30 mouse cellular contexts compared by ENCODE assay signal in the genomic region with DNA sequence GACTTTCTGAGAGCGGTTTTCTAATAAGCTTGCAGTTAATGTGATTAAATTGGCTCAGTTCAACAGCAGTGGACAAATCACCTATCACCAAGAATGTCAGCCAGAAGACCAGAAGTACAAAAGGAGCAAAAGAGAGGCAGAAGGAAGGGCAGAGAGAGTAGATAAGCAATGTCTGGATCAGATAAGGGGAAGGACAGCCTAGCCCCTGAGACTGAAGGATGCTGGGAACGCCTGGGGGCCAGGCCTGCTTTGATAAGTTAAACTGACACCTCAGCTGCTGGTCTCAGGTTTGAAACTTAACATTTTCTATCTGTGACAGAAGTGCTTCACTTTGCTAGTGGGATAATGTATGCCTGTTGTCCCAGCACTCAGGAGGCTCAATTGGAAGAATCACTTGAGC. TPM values are rescaled to one million over a fixed set of nuclear protein-coding genes. Genes with fewer than 3 reads are reported as not detected.
DNase-seq lines count a peak whose midpoint lies in the region; ATAC-seq and TF ChIP-seq lines count a peak whose summit lies in the region.
"Had no signal": no experiment of that assay in that cellular context is flagged by ENCODE, and none has a peak within 500 bp of the region (broad histone marks: within the 10 kb centered on the region; RNA-seq: fewer than 3 reads in every experiment).

No protein-coding gene starts in this region.

- 9% methylated on average over 2 of the region's 2 CpGs for WGBS in liver, embryonic 13.5 days (ENCODE audit: insufficient replicate concordance)
- WGBS in hindbrain, embryonic 13.5 days: 46% methylated on average over 2 of the region's 2 CpGs

- no peak overlapping the region for H3K4me3 ChIP-seq in ES-Bruce4 (ENCODE audit: low read depth, low read length)
- H3K4me3 ChIP-seq in liver, embryonic 13.5 days (replicated peaks): no peak overlapping the region
- no peak overlapping the region for H3K4me3 ChIP-seq in hindbrain, embryonic 13.5 days
- H3K4me3 ChIP-seq: forebrain, embryonic 15.5 days; heart, embryonic 13.5 days; hindbrain, embryonic 12.5 days; limb, embryonic 12.5 days; midbrain, embryonic 13.5 days had no signal

- peak overlapping the region; percentile 23 for H3K4me2 ChIP-seq in liver, embryonic 13.5 days
- H3K4me2 ChIP-seq in hindbrain, embryonic 13.5 days: no peak overlapping the region
- H3K4me2 ChIP-seq: forebrain, embryonic 15.5 days; heart, embryonic 13.5 days; hindbrain, embryonic 12.5 days; limb, embryonic 12.5 days; midbrain, embryonic 13.5 days had no signal

- H3K9ac ChIP-seq in ES-Bruce4 (ENCODE audit: low read depth, poor library complexity, severe bottlenecking): no peak overlapping the region
- 0 out of 2 replicates have a peak overlapping the region, but pooled peaks have one; percentile 19 for H3K9ac ChIP-seq in liver, embryonic 13.5 days
- H3K9ac ChIP-seq in hindbrain, embryonic 13.5 days: no peak overlapping the region
- H3K9ac ChIP-seq: forebrain, embryonic 15.5 days; heart, embryonic 13.5 days; hindbrain, embryonic 12.5 days; limb, embryonic 12.5 days; midbrain, embryonic 13.5 days had no signal

- H3K27ac ChIP-seq in ES-Bruce4 (ENCODE audit: insufficient read depth, low read length): peak overlapping the region; percentile 90
- H3K27ac ChIP-seq in liver, embryonic 13.5 days: peak overlapping the region; percentile 54
- H3K27ac ChIP-seq in hindbrain, embryonic 13.5 days: no peak overlapping the region
- H3K27ac ChIP-seq: forebrain, embryonic 15.5 days; heart, embryonic 13.5 days; hindbrain, embryonic 12.5 days; kidney, postnatal 0 days; limb, embryonic 12.5 days; midbrain, embryonic 13.5 days; stomach, postnatal 0 days had no signal

- H3K36me3 ChIP-seq in ES-Bruce4 (ENCODE audit: control insufficient read depth, insufficient read depth, low read length, poor library complexity, severe bottlenecking): no peaks in the 10 kb centered on the region
- no peaks in the 10 kb centered on the region for H3K36me3 ChIP-seq in liver, embryonic 13.5 days
- H3K36me3 ChIP-seq in hindbrain, embryonic 13.5 days: no peaks in the 10 kb centered on the region
- H3K36me3 ChIP-seq: forebrain, embryonic 15.5 days; heart, embryonic 13.5 days; hindbrain, embryonic 12.5 days; limb, embryonic 12.5 days; midbrain, embryonic 13.5 days had no signal

- no peak for TF ChIP-seq CTCF in ES-Bruce4 (IDR thresholded peaks at IDR 0.05; ENCODE audit: low read depth, low read length)

- ATAC-seq in liver, embryonic 13.5 days (ENCODE audit: low read depth): peak; percentile 30
- peak; percentile 71 for ATAC-seq in megakaryocyte-erythroid progenitor cell, adult 5-6 weeks (replicated peaks; ENCODE audit: low FRiP score, low TSS enrichment, poor library complexity, severe bottlenecking)
- ATAC-seq in hindbrain, embryonic 13.5 days (ENCODE audit: low FRiP score): no peak
- ATAC-seq: forebrain, embryonic 15.5 days; inflammation-experienced regulatory T-cells, adult 6 months; midbrain, embryonic 13.5 days had no signal

- no peak for TF ChIP-seq POLR2A in ES-Bruce4 (IDR thresholded peaks at IDR 0.05; ENCODE audit: insufficient read depth, low read length)

- no peaks in the 10 kb centered on the region; the same call in none of the 2 replicates for H3K9me3 ChIP-seq in ES-Bruce4 (replicated peaks; ENCODE audit: control insufficient read depth, insufficient read depth, low read length, poor library complexity, severe bottlenecking)
- H3K9me3 ChIP-seq in liver, embryonic 13.5 days (replicated peaks): no peaks in the 10 kb centered on the region
- no peaks in the 10 kb centered on the region for H3K9me3 ChIP-seq in hindbrain, embryonic 13.5 days
- H3K9me3 ChIP-seq: forebrain, embryonic 15.5 days; heart, embryonic 13.5 days; hindbrain, embryonic 12.5 days; limb, embryonic 12.5 days; midbrain, embryonic 13.5 days had no signal

- peak; percentile 74; the same call in 1 of the 2 replicates for TF ChIP-seq EP300 in ES-Bruce4 (IDR thresholded peaks at IDR 0.05; ENCODE audit: insufficient read depth, low read depth, low read length)

- DNase-seq in c-Kit-positive CD71-positive TER-119-negative erythroid progenitor cells, embryonic 14.5 days (ENCODE audit: low read depth): peak; percentile 72
- DNase-seq in liver, embryonic 13.5 days: peak; percentile 62
- no peak for DNase-seq in cerebellum, postnatal 14 days
- no peak for DNase-seq in gastrocnemius, adult 18-20 months (ENCODE audit: low spot score)
- DNase-seq: adrenal gland, postnatal 25 days; cerebellum, adult 11-12 months; cerebellum, postnatal 10 days; gastrocnemius, postnatal 14 days; heart, adult 18-20 months; heart, postnatal 14 days; kidney, adult 2 months; lung, adult 2 months; lung, postnatal 14 days had no signal

- H3K4me1 ChIP-seq in ES-Bruce4 (ENCODE audit: control insufficient read depth, insufficient read depth, low read length): peaks cover 3% of the 10 kb centered on the region
- peaks cover 63% of the 10 kb centered on the region for H3K4me1 ChIP-seq in liver, embryonic 13.5 days (replicated peaks)
- peaks cover 7% of the 10 kb centered on the region; the same call in 1 of the 2 replicates for H3K4me1 ChIP-seq in hindbrain, embryonic 13.5 days (replicated peaks)
- H3K4me1 ChIP-seq: forebrain, embryonic 15.5 days; midbrain, embryonic 13.5 days had no signal

- no peaks in the 10 kb centered on the region for H3K27me3 ChIP-seq in ES-Bruce4 (ENCODE audit: control insufficient read depth, insufficient read depth, low read length, poor library complexity, severe bottlenecking)
- H3K27me3 ChIP-seq in liver, embryonic 13.5 days: no peaks in the 10 kb centered on the region
- peaks cover 11% of the 10 kb centered on the region for H3K27me3 ChIP-seq in hindbrain, embryonic 13.5 days
- H3K27me3 ChIP-seq: forebrain, embryonic 15.5 days; heart, embryonic 13.5 days; hindbrain, embryonic 12.5 days; limb, embryonic 12.5 days had no signal

RNA-seq across cellular contexts. Expression of a gene that starts 16.1 kb away (rescaled TPM):
- 6.4 and 7.5 TPM in 2 replicates for polyA plus RNA-seq in ES-Bruce4 (2011; ENCODE audit: insufficient read depth, insufficient read length, low read depth, missing spikeins)
- 1.8 and 2.5 TPM in 2 replicates for polyA plus RNA-seq in liver, embryonic 13.5 days (2015; fragmentation: Nextera tagmentation; extraction: Ambion mirVana)
- 12.6 and 18.9 TPM in 2 replicates for total RNA-seq in megakaryocyte-erythroid progenitor cell, adult 5-6 weeks (2014; fragmentation: Nextera tagmentation)
- 4.3 and 11.8 TPM in 2 replicates for total RNA-seq in megakaryocyte-erythroid progenitor cell, adult 5-6 weeks (2017)
- 9.4 and 18.4 TPM in 2 replicates for polyA plus RNA-seq in hindbrain, embryonic 13.5 days (2015; fragmentation: Nextera tagmentation; extraction: Ambion mirVana)
- 1 to 10 TPM; 1.2 to 2.0 TPM for total RNA-seq in gastrocnemius, adult 18-20 months (2021)
- total RNA-seq: neutrophil, adult 5-6 weeks had no signal

RNA-seq across cellular contexts. Expression of a gene that starts 32.9 kb away (rescaled TPM):
- polyA plus RNA-seq in ES-Bruce4 (2011; ENCODE audit: insufficient read depth, insufficient read length, low read depth, missing spikeins): 0.78 and 0.87 TPM in 2 replicates
- polyA plus RNA-seq in liver, embryonic 13.5 days (2015; fragmentation: Nextera tagmentation; extraction: Ambion mirVana): 17.9 and 23.1 TPM in 2 replicates
- total RNA-seq in megakaryocyte-erythroid progenitor cell, adult 5-6 weeks (2014; fragmentation: Nextera tagmentation): 1.4 and 6.3 TPM in 2 replicates
- total RNA-seq in megakaryocyte-erythroid progenitor cell, adult 5-6 weeks (2017): 1.9 and 2.2 TPM in 2 replicates
- polyA plus RNA-seq in hindbrain, embryonic 13.5 days (2015; fragmentation: Nextera tagmentation; extraction: Ambion mirVana): 8.1 and 10.0 TPM in 2 replicates
- 1 to 10 TPM; 1.8 to 4.4 TPM for total RNA-seq in gastrocnemius, adult 18-20 months (2021)
- polyA plus RNA-seq: C2C12 had no signal

RNA-seq across cellular contexts. Expression of a gene that starts 52.8 kb away (rescaled TPM):
- polyA plus RNA-seq in ES-Bruce4 (2011; ENCODE audit: insufficient read depth, insufficient read length, low read depth, missing spikeins): 273 and 285 TPM in 2 replicates
- polyA plus RNA-seq in liver, embryonic 13.5 days (2015; fragmentation: Nextera tagmentation; extraction: Ambion mirVana): 140 and 164 TPM in 2 replicates
- total RNA-seq in megakaryocyte-erythroid progenitor cell, adult 5-6 weeks (2014; fragmentation: Nextera tagmentation): 150 and 178 TPM in 2 replicates
- 72.0 and 84.7 TPM in 2 replicates for total RNA-seq in megakaryocyte-erythroid progenitor cell, adult 5-6 weeks (2017)
- 256 and 259 TPM in 2 replicates for polyA plus RNA-seq in hindbrain, embryonic 13.5 days (2015; fragmentation: Nextera tagmentation; extraction: Ambion mirVana)
- 100 to 1,000 TPM; 667 to 772 TPM for total RNA-seq in gastrocnemius, adult 18-20 months (2021)

RNA-seq across cellular contexts. Expression of a gene that starts 52.9 kb away (rescaled TPM):
- polyA plus RNA-seq in ES-Bruce4 (2011; ENCODE audit: insufficient read depth, insufficient read length, low read depth, missing spikeins): 1.1 and 1.3 TPM in 2 replicates
- polyA plus RNA-seq in liver, embryonic 13.5 days (2015; fragmentation: Nextera tagmentation; extraction: Ambion mirVana): 0.14 TPM in 1 of 2 replicates, not detected in the other
- not detected in 2 replicates for total RNA-seq in megakaryocyte-erythroid progenitor cell, adult 5-6 weeks (2014; fragmentation: Nextera tagmentation)
- 0.61 TPM in 1 of 2 replicates, not detected in the other for total RNA-seq in megakaryocyte-erythroid progenitor cell, adult 5-6 weeks (2017)
- polyA plus RNA-seq in hindbrain, embryonic 13.5 days (2015; fragmentation: Nextera tagmentation; extraction: Ambion mirVana): 4.9 and 7.9 TPM in 2 replicates
- total RNA-seq in gastrocnemius, adult 18-20 months (2021): 10 to 100 TPM; 28.7 to 29.5 TPM
- total RNA-seq: layer of hippocampus, postnatal 25 days; left cerebral cortex, postnatal 10 days; megakaryocyte, adult 5-6 weeks; monocyte, adult 5-6 weeks; neutrophil, adult 5-6 weeks had no signal
- polyA plus RNA-seq: inflammation-experienced regulatory T-cells, adult 6 months had no signal

Comparison
In these comparisons a context has a peak if more than half of its experiments do, and no peak if none do; other contexts are left out.
1. DNase-seq: peak in c-Kit-positive CD71-positive TER-119-negative erythroid progenitor cells, embryonic 14.5 days (single experiment) and liver, embryonic 13.5 days (single experiment); none in cerebellum, postnatal 14 days (0 of 2) and gastrocnemius, adult 18-20 months (single experiment).